Mouse (Mus musculus) frontal cortex, postnatal 10 days (tissue): Measurements from ENCODE around the gene Dpf3.

Experiments
- DNase-seq, 2 experiments: peaks; one replicate each; pipeline ENCODE4 v3.0.0; 2022; ENCODE audit warnings: low spot score in 2 of 2, mixed read lengths in 1 of 2

The Dpf3 gene

DNA sequence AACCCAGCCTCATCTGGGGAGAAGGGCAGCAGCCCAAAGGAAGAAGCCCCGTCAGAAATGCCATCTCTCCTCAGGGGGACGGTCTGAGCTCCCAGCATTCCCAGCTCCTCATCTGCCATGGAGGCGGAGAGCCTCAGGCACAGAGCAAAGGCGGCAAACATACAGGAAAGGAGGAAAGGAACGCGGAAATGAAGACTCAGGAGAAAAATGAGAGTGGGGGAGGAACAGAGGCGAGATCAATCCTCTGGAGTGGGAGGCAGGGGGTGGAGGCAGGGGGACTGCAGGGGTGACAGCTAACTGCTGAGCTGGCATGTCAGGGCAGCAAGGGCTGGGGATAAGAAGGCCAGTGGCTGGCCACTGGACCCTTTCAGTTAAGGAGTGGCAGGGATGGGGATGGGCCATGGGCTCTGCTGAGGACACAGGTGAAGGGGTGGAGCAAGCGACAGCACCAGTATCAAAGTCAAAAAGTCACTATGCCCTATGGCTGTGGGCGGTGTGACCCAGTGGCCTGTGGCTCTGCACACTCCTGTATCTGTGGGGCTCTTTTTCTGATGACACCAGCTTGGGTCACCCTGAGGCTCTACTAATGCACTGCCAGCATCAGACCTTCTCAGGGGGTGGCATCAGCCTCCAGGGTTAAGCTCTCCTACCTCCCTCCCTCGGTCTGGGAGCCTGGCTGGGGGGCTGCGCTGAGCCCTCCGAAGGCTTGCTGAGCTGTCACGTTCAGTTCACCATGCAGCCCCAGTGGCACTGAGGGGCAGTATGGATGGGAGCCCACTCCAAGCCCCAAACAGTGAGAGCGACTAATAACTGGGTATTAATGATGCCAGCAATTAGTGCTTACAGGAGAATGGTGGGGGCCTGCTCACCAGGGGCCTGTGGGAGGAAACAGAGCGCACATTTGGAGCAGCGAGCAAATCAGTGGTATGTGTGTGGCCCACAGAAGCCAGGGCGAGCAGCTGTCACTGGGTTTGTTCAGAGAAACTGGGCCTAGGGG, 200.7 kb downstream of the Dpf3 start:
- DNase-seq, result no peak

DNA sequence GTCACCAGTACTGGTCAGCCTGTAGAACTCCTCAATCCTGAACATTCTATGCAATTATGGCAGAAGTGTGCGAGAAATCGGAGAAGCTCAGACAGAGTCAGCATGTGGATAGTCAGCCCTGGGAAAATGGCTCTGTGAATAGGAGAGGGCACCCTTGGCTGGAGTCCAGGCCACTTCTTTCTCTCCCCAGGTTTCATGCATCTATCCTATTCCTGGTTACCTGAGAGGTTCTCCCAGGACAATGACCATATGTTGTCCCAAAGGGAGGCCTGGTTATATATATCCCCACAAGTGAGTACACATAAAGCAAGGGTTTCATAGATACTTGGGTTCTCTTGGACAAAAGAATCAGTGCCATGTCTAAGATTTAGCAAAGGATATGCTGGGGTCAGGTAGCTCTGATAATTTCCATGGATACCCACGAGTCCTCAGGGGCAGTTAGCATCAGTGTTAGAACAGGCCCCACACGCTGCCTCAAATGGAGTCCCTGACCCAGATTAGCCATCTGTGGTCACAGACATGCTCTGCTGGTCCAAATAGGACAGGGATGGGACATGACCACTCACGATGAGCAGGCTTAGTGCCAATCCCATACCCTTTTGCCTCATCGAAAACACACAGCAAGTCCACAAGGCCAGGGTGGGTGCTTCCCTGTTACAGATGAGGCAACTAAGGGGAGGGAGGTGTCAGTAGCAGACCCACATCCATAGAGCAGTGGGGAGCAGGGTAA, 203.8 kb downstream of the Dpf3 start:
- DNase-seq, result no peak

DNA sequence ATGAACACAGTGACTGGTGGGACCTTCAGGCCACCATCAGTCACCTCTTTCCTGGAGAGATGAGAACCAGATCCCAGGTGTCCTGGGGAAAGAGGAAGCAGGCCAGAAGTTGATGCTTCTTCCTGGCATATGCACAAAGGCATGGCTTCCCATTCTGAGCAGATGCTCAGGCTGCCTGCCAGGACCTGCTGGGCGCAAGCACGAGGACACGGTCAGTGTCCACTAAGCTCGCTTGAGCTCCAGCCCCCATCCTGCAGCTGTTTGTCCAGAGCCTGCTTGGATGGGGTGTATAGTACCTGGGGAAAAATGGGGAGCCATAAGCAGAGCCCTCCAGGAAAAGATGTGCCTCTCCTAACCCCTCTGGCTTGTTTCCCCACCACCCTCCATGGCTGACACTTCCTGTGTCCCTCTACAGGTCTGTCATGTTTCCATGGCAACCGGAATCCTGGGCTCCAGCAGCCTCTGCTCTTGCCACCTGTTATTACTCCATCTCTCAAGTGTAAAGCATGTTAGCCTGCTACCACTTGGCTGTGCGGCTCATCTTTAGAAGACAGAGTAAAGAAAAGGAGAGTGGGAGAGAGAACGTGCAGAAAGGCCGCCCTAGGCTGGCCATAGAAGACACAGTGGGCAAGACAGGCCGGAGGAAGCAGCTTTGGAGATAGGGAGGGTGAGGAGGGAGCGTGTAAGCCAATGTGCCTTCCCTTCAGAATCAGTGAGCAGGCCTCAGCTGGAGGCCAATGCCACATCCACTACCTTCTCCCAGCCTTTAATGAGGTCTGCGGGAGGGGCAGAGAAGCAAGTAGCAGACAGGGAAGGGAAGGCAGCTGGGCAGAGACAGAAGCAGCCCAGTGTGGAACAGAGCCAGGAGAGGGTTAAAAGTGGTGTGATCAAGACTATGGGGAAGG, 209.7 kb downstream of the Dpf3 start:
- DNase-seq, result peak in 1 of 2 experiments; percentile 39

DNA sequence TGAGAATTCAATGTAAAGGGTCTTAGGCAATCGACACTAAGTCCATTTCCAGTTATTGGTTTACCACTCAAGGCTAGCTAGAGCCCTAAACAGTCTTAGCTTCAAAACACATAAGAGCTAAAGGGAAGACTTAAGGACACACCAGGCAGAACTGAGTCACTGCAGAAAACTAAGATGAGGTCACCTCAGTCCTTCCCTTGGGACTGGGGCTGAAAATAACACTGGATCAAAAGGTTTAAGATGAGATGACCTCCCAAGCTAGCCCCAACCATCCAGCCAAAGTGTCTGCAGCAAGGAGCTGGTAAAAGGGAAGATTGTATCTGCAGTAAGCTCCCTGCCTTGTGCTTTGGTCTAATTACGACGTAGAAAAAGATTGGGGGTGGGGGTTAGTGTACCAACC, 216.3 kb downstream of the Dpf3 start:
- no peak for DNase-seq

DNA sequence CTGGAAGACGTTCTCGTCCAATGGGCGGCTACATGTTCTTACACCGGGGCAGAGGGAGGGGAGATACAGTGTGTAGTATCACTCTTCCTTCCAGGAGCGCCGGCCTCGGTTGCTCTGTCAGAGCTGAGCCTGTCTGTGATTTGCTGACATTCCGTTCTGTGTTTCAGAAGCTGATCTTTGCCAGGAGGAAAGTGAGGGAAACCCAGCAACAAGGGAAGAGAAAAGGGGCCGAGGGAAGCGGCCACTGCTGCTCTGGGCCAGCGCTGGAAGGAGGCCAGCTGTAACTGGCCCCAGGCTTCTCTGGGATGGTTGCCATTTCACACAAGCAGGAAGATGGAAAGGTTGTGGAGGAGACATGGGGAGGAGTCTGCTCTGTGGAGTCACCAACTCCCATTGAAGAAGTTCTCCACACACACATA, 219.0 kb downstream of the Dpf3 start:
- peak; percentile 53 to 61 for DNase-seq

DNA sequence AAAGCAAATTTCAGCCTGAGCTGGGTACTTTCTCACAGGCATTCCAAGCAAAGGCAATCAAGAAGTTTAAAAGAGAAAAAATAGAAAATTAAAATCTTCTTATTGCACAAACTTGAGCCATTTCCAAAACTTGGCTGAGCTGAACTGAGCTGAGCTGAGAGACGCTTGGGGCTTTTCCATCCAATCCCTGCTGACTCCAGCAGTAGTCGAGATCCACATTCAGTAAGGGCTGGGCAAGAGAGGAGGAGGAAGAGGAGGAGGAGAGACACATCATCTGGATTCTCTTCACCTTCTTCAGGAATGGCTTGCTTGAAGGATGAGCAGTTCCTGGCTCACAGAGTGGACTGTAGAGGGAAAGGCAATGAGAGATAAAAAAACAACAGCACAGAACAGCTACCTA, 227.0 kb downstream of the Dpf3 start:
- no peak for DNase-seq

DNA sequence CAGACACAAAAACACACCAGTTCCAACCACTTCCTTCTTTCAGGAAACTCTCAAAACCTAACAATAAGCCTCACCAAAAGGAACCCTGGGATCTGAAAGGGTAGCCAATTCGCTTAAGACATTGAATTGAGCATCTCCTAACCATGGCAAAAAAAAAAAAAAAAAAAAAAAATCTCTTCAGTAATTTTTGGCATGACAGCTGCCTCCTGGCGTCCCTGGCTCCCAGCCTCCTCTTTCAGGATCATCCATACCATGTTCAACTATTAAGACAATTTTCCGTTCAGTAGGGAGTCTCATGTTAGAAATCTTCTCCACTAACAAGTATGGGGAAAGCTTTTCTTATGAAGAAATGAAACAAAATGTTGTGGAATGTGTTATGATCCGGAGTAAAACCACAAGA, 233.1 kb downstream of the Dpf3 start:
- DNase-seq, result no peak

DNA sequence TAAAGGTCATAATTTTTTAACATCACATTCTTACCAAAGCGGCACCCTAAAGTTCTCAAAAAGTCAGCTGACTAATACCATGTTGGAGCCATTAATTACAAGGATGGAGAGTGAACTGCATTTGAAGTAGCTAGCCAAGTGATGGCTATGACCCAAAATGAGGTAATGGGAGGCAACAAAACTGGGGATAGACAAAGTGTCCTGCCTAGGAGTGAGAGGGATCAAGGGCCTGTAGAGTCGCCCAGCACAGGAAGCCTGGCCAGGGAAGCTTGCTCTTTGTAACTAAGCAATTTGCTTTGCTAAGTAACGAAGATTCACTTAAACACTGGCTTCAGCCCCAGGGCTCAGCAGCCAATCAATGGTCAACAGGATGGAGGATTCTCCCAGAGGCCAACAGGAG, 238.4 kb downstream of the Dpf3 start:
- no peak for DNase-seq

DNA sequence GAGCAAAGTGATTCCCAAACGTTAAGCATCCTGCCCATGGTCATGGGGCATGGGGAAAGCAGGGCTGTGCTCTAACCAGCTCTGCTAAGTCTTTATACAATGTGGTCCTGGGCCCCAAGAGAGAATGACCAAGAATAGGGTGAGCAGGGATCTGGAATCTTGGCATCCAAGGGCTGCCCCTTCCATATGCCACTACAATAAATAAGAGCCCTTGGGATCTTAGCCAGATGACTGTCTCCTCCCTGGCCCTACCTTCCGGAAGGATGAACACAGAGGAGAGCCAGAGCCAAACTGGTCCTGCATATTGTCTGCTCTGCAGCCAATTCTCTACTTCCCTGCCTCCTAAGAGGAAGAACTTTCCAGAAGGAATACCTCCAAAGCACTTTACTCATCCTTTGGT, 238.9 kb downstream of the Dpf3 start:
- no peak for DNase-seq

DNA sequence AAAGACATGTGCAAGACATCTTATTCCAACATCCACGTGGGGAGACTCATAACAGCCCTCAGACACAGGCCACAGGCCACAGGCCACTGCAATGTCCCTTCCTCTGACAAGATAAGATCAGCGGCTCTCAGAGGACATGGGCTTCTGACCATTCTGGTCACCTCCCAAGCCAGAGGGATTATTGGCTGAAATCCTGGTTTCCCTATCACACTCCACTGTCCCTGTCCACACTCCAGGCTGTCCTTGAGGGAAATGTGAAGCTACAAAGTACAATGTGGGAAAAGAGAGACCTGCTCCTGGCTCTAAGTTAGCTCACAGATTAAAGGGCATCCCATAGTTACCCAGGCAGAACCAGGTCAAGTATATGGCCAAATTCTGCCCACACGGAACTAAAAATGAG, 239.8 kb downstream of the Dpf3 start:
- no peak for DNase-seq

DNA sequence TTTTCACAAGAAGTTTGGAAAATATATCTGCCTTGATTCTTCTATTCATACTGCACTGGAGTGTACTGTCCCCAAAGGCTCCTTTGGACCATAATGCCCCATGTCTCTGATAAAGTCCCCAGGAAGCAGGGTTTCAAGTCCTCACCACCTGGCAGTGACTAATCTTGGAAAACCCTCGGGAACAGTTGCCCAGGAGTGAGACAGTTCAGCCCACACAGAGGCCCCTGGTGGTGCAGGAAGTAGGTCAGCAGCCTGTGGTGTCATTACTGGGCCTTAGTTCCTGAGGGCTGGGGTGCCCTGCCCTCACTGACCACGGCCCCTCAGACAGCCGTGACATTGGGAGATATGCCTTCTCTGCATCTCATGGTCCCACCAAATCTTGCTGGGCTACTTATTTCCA, 246.5 kb downstream of the Dpf3 start:
- DNase-seq, result no peak

DNA sequence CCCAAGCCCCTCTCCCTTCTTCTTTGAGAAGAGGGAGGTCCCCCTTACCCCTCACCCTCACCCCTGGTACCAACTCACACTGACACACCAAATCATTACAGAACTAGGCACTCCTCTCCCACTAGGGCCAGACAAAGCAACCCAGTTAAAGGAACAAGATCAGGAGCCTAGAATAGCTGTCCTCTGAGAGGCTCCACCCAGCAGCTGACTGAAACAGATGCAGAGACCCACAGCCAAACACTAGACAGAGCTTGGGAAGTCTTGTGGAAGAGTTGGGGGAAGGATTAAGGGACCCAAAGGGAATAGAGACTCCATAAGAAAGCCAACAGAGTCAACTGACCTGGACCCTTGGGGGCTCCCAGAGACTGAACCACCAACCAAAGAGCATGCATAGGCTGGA, 246.9 kb downstream of the Dpf3 start:
- no peak for DNase-seq

DNA sequence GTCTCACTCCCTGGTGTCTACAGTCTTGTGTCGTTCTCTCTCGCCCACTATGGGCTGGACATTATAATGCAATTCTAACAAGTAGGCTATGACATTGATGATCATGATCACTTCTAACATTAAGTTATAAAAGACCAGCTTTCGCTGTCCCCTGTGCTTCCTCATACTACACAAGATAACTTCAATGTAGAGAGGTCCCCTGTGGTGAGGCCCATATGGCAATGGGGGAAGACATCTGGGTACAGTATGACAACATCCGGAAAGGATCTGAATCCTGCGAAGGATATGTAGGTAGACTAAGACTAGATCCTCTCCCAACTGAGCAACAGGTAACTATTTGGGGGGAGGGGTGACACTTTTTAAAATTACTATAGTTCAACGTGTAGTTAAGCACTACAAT, 251.7 kb downstream of the Dpf3 start:
- no peak for DNase-seq

DNA sequence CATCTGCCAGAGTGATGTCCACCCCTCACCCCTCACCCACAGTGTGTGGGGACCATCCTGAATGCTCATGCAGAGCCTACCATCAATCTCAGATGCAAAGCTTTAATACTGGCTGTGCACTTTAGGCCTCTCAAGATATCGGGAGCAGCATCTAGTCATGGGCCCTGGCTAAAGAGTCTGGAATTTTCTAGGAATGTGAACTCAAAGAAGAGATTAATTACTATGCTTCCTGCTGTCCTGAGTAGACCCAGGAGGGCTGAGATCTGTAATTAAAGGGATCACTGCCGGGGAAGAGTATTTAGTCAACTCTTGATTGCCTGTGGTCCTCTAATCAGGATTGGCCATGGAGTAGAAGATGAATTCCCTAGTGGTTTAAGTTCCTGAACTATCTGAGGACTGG, 252.5 kb downstream of the Dpf3 start:
- no peak for DNase-seq

DNA sequence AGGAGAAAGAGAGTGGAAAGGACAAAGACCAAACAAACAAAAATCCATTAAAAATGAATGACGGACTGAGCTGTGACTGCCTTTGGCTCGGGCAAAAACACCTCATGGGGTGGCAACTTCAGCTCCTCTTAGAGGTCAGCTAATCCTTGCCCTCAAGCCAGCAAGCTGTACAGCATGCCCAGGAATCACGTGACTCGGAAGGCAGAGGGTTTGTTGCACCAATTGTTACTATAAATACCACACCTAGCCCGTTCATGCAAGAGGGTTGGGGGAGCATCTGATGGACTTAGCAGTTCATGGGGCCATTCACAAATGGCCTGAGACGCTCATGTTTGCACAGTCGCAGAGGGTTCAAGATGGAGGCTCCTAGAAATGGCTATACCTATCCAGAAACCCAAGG, 253.9 kb downstream of the Dpf3 start:
- DNase-seq, result no peak

DNA sequence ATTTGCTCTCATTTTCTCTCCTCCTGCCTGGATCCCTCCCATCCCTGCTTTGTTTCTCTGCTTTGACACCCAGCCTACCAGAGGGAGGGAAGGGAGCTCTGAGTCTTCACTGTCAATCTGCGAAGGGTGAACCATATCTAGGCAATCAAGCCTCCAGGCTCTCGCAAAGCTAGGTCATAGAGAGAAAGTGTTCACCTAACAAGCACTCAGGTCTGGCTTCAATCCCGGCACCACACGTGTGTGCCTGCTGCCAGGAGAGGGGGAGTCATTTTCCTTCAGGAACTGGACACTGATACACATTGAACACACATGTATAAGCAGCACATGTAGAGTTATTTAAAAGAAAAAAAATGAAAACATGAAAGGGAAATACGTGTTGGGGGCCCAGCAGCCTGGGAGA, 254.6 kb downstream of the Dpf3 start:
- DNase-seq, result no peak

DNA sequence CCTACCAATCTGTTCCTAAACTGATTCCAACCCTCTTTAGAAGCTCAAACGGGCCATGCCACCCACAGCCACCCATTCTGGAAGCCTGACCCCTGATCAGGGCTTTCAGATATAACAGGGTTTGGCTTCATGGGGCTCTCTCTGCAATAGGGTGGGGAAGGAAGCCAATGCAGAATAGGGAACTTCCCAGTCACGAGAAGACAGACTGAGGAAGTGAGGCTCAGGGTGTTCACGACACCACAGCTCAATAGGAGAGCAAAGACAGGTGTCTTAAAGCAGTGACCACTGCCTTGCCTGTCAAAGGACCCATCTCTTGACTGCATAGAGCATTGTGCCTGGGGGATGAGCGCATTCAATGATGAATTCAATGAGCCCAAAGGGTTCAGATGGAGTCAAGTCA, 256.3 kb downstream of the Dpf3 start:
- no peak for DNase-seq

DNA sequence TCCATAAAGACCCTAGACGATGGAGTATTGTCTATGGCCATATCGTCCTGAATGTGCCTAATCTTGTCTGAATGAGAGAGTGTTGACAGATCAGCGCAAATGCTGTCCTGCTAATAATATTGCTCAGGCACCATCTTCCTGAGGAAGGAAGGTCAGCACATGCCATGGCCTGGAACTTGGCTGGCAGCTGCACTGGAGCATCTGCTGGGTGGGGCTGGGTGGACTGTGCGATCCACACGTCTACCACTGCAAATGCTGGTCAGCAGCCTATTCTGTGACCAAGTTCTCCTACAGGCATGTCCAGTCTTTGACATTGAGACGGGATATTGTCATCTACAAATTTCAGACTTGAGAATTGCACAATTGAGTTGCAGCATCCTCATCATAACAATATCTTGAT, 257.8 kb downstream of the Dpf3 start:
- DNase-seq, result no peak

DNA sequence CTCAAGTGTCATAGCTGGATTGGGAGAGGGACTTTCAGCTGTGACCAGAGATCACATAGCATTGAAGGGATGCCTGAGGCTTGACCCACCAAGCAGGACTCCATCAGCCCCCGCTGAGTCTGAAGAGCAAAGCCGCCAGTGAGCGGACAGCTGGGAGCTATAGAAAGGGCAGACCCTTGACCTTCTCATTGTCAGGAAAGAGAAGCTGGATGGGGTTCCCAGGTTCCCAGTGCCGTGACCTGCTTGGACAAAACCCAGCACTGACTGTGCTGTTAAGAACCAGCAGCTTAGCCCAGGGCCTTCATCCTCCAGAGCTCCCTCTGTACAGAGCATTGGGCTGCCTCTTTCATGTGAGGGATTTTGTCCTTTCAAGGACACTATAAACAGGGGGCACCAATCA, 260.5 kb downstream of the Dpf3 start:
- DNase-seq, result no peak

DNA sequence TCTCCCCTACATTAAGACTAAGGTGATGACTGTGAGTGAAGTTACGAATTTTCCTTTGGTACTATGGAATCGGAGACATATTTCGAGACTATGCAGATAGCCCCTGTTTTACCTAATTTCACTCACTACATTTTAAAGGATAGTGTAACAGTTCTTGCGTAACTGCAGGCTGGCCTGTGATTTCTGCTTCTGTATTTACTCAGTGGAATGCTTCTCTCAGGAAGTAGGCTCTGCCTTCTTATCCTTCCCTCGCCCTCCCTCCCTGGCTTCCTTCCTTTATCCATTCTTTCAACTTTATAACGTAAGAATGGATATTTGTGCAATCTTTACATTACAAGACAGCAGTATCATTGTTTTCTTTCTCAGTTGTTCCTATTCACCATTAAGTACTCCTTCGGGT, 266.6 kb downstream of the Dpf3 start:
- DNase-seq, result no peak

DNA sequence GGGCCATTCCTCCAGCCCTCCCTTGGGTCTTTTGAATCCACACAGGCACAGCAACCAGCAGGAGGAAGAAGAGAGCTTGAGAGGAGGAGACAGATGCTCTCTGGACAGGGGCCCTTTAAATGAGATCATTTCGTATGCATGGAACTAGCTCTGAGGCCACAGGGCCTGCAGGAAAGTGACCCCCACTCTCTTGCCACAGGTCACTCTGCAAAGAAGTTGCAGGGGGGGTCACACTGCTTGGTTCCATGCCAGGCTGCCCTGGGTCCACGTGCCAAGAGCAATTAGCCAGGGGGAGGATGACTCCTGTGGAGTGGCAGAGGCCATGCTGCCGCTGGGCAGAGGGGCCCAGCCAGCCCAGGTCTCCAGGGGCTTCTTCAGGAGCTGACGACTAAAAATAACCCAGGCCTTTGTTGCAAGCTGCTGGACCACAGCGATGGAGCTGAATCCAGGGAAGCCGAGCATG, 273.6 kb downstream of the Dpf3 start:
- peak in 1 of 2 experiments; percentile 17 for DNase-seq

DNA sequence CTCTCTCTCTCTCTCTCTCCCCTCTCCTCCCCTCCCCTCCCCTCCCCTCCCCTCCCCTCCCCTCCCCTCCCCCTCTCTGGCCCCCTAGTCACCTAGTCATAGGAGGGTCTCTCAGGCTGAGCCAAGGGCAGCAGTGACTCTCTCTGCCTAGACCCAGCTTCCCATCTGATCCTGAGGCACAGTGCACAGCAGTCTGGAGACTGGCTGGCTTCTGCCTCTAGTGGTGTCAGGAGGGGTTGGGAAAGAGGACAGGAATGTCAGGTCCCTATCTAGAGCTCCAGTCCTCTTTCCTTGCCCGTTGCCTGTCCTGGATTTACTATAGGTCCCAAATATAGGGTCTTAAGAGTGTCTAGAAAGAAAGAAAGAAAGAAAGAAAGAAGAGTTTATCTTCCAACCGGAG, 275.5 kb downstream of the Dpf3 start:
- no peak for DNase-seq
